Mouse (Mus musculus) ES-Bruce4 (cell line): ENCODE results near the gene Cpsf4l.

Experiments
- CTCF ChIP-seq: IDR thresholded peaks from one replicate; pipeline ENCODE4 v1.8.1; 2011; ENCODE audit warnings: low read depth, low read length
- EP300 ChIP-seq: IDR thresholded peaks from 2 replicates; pipeline ENCODE4 v1.6.1; 2011; ENCODE audit warnings: low read depth, low read length; ENCODE audit not compliant: insufficient read depth
- POLR2A ChIP-seq: IDR thresholded peaks from one replicate; pipeline ENCODE4 v1.8.1; 2011; ENCODE audit warnings: low read length; ENCODE audit not compliant: insufficient read depth

DNA sequence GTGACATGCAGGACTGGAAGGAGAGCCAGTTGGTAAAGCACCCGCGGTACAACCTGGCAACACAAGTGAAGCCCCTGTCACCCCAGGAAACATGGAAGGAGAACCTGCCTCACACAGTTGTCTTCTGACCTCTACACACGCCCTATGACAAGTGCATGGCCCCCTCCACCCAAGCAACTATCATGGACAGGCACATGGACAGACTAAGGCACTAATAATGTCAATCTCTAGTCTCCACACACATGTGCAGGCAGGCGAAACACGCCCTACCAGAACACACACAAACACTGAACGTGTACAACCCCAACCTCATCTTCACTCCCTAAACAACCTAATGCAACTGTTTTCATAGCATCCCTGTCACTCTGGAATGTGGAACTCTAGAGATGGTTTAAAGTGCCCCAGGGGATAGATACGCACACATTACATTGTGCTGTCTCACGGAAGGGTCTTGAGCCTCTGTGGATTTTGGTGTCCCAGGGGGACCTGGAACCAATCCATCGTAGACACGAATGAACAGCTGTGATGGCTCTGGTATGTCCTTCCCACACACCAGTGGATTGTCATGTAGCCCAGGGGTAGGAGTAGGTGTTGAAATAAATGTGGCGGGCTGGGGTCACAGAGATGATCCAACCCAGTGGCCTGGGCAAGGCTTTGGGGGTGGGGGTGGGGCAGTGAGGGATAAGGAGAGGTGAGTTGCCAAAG, 27.2 kb upstream of the Cpsf4l start:
- TF ChIP-seq POLR2A (no peak), CTCF (no peak), EP300 (no peak)
